Mouse (Mus musculus): ENCODE data around the gene Phb. TPM values are rescaled to one million over a fixed set of nuclear protein-coding genes. Genes with fewer than 3 reads are reported as not detected.
"Not testable (repeated sequence)": the region's sequence is repeated elsewhere in the genome, so short reads cannot be mapped to it uniquely, and the experiment has no call there.

The Phb gene
- polyA plus RNA-seq, 1 experiment, result 129 TPM

DNA sequence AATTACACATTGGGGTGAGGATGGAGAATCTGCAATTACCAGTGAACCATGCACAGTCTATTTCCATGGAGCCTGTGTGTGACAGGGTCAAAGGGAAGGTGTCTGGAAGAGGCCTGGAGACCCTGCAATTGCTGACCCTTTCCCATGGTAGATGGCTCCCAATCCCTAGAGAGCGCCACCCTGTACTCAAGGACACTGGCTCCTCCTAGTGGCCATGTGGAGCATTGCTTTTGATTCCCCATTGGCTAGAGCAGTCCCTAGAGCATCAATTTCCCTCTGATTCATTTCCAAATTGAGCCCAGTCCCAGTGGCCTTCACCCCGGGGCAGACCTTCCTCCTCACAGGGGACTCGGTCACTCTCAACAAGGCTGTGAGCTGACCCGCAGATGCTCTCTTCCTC lies 17.9 kb upstream of the Phb start:
- H3K4me3 ChIP-seq (ENCODE audit: insufficient read depth, low read length), result no peak overlapping the region
- H3K27ac ChIP-seq (ENCODE audit: insufficient read depth, low read length), result no peak overlapping the region
- no peak for TF ChIP-seq POLR2A (IDR thresholded peaks at IDR 0.05; ENCODE audit: extremely low read depth, insufficient read depth, low read length)
- peak; percentile 99 for TF ChIP-seq CTCF (IDR thresholded peaks at IDR 0.05; ENCODE audit: extremely low read depth, insufficient read depth, low read length)
- no peaks in the 10 kb centered on the region for H3K4me1 ChIP-seq (ENCODE audit: control insufficient read depth, insufficient read depth, low read length)

DNA sequence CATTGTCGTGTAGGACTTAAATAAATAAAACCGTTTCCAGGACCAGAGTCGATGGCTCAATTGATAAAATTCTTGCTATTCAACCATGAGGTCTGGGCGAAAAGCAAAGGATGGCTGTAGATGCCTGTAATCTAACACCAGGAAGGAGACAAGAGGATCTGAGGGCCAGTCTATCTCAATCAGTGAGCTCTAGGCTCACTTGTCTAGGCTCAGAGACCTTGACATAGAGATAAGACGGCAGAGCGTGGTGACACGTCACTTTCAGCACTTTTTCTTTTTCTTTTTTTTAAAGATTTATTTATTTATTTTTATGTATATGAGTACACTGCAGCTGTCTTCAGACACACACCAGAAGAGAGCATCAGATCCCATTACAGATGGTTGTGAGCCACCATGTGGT lies 17.2 kb upstream of the Phb start:
- H3K4me3 ChIP-seq (ENCODE audit: insufficient read depth, low read length), result no peak overlapping the region
- no peaks in the 10 kb centered on the region for H3K4me1 ChIP-seq (ENCODE audit: control insufficient read depth, insufficient read depth, low read length)
- H3K27ac ChIP-seq (ENCODE audit: insufficient read depth, low read length), result no peak overlapping the region
- TF ChIP-seq POLR2A (IDR thresholded peaks at IDR 0.05; ENCODE audit: extremely low read depth, insufficient read depth, low read length) (no peak), CTCF (IDR thresholded peaks at IDR 0.05; ENCODE audit: extremely low read depth, insufficient read depth, low read length) (no peak)

DNA sequence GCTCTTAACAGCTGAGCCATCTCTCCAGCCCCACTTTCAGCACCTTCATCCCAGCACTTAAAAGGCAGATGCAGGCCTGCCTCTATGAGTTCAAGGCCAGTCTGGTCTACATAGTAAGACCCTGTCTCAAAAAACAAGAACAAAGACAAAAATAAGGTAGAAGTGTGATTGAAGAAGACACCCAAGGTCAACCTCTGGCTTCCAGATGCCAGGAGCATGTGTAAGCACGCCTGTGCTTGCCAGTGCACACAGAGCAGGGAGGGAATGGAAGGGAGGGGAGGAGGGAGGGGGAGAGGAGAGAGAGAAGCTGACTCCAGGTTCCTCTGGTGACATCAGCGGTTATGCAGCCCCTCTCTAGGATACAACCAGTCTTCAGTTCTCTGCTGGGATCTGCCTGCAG lies 16.8 kb upstream of the Phb start:
- Histone ChIP-seq H3K4me1 (ENCODE audit: control insufficient read depth, insufficient read depth, low read length) (no peaks in the 10 kb centered on the region), H3K4me3 (ENCODE audit: insufficient read depth, low read length) (no peak overlapping the region), H3K27ac (ENCODE audit: insufficient read depth, low read length) (no peak overlapping the region)
- no peak for TF ChIP-seq CTCF (IDR thresholded peaks at IDR 0.05; ENCODE audit: extremely low read depth, insufficient read depth, low read length)
- no peak for TF ChIP-seq POLR2A (IDR thresholded peaks at IDR 0.05; ENCODE audit: extremely low read depth, insufficient read depth, low read length)

DNA sequence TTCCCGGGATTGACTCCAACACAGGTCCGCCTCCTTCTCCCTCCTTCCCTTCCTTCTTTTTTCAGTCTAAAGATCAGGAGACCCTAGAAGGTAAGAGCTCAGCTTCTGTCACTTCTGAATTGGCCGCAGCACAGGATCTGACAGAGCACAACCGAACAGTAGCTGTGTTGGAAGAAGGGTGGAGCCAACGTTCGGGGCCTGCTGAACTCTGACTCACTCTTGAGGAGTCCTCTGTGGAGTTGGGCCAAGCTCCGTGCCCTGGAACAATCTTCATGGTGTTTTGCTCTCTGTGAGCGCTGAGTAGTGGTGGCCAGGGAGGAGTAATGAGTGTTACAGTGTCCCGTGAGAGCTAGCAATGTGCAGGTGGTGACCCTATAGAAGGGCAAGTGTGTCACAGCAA lies 15.8 kb upstream of the Phb start:
- no peak overlapping the region for H3K4me3 ChIP-seq (ENCODE audit: insufficient read depth, low read length)
- H3K4me1 ChIP-seq (ENCODE audit: control insufficient read depth, insufficient read depth, low read length), result no peaks in the 10 kb centered on the region
- TF ChIP-seq CTCF (IDR thresholded peaks at IDR 0.05; ENCODE audit: extremely low read depth, insufficient read depth, low read length) (no peak), POLR2A (IDR thresholded peaks at IDR 0.05; ENCODE audit: extremely low read depth, insufficient read depth, low read length) (no peak)
- no peak overlapping the region for H3K27ac ChIP-seq (ENCODE audit: insufficient read depth, low read length)

DNA sequence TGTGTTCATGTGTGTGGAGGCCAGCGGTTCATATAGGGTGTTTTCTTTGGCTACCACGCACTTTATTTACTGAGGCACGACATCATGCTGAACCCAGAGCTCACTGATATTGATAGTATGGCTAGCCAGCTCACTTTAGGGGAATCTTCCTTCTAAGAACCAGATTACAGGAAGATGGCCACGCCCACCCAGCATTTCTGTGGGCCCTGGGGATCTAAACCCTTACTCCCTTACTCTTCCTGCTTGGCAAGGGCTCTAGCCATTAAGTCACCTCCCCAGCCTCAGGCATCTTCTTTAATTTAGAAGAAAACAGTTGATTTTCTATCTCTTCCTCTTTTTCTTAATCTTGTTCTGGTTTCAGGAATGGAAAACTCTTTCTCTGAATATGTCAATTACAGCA lies 9.3 kb upstream of the Phb start:
- TF ChIP-seq CTCF (IDR thresholded peaks at IDR 0.05; ENCODE audit: extremely low read depth, insufficient read depth, low read length) (no peak), POLR2A (IDR thresholded peaks at IDR 0.05; ENCODE audit: extremely low read depth, insufficient read depth, low read length) (no peak)

DNA sequence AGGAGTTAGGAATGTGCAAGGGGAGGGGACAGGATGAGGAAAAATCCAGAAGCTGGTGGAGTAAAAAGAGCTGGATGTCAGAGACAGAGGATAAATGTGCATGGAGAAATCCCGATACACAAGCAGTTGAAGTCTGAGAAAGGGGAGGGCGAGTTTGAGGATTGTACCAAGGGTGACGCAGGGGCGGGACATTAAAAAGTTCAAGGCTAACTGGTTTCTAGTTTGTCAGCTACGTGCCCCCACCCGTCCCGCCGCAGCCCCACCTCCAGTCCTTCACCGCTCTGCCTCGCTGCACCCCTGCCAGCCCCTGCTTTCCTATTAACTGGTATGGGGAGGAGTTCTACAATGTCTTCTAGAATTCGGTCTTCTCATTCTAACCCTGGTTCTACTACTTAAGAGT lies 420 bp downstream of the Phb start:
- Histone ChIP-seq H3K27ac (ENCODE audit: insufficient read depth, low read length) (no peak overlapping the region), H3K4me3 (ENCODE audit: insufficient read depth, low read length) (peak overlapping the region; percentile 95), H3K4me1 (ENCODE audit: control insufficient read depth, insufficient read depth, low read length) (peaks cover 4% of the 10 kb centered on the region)
- TF ChIP-seq CTCF (IDR thresholded peaks at IDR 0.05; ENCODE audit: extremely low read depth, insufficient read depth, low read length) (no peak), POLR2A (IDR thresholded peaks at IDR 0.05; ENCODE audit: extremely low read depth, insufficient read depth, low read length) (no peak)

More for the DNA sequence above, 9.3 kb upstream of the Phb start:
- no peak overlapping the region for H3K4me3 ChIP-seq (ENCODE audit: insufficient read depth, low read length)
- H3K27ac ChIP-seq (ENCODE audit: insufficient read depth, low read length), result no peak overlapping the region
- H3K4me1 ChIP-seq (ENCODE audit: control insufficient read depth, insufficient read depth, low read length), result no peaks in the 10 kb centered on the region

DNA sequence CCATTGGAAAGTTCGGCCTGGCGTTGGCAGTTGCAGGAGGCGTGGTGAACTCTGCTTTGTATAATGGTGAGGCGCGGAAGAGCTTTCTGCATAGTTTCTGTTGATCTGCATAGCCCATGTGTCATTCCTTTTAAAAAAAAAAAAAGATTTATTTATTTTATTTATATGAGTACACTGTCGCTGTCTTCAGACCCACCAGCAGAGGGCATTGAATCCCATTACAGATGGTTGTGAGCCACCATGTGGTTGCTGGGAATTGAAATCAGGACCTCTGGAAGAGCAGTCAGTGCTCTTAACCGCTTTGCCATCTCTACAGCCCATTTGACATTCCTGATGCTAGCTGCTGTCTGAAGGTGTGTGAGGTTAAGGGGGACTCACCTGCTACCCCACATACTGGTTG lies 1.3 kb downstream of the Phb start:
- not testable (repeated sequence) for H3K4me1 ChIP-seq (ENCODE audit: control insufficient read depth, insufficient read depth, low read length); H3K4me3 ChIP-seq (ENCODE audit: insufficient read depth, low read length); H3K27ac ChIP-seq (ENCODE audit: insufficient read depth, low read length)

DNA sequence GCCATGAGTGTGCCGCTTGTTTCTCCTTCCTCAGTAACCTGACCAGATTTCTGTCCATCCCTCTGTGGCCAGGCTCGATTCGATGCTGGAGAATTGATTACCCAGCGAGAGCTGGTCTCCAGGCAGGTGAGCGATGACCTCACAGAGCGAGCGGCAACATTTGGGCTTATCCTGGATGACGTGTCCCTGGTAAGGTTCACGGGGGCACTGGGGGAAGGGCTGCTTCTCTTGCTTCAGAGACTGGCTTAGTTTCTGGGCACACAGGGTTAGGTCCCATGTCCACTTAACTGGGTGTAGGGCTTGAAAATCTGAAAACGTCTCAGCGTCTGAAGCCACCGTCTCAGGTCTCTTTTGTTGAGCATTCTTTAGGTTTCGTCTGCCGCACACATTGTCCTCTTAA lies 8.7 kb downstream of the Phb start:
- no peak overlapping the region for H3K27ac ChIP-seq (ENCODE audit: insufficient read depth, low read length)
- H3K4me3 ChIP-seq (ENCODE audit: insufficient read depth, low read length), result no peak overlapping the region
- TF ChIP-seq CTCF (IDR thresholded peaks at IDR 0.05; ENCODE audit: extremely low read depth, insufficient read depth, low read length) (no peak), POLR2A (IDR thresholded peaks at IDR 0.05; ENCODE audit: extremely low read depth, insufficient read depth, low read length) (no peak)
- H3K4me1 ChIP-seq (ENCODE audit: control insufficient read depth, insufficient read depth, low read length), result no peaks in the 10 kb centered on the region

DNA sequence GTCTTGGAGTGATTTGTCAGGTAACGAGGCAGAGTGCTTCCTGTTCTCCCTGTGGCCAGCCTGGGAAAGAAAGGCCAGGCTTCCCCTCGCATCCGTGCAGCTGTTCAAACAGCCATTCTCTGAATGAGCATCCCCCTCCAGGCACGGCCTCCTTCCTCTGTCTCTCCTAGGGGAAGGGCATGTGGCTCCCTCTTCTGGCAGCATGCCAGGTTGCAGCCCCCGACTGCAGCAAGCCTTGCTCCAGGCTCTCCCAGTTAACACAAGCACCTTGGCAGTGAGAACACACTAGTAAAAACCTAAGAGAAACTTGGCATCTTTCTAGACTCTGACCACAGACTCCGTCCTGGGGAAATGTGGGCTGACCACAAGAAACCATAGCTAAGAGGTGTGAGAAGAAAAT lies 9.6 kb downstream of the Phb start:
- no peak overlapping the region for H3K4me3 ChIP-seq (ENCODE audit: insufficient read depth, low read length)
- no peak overlapping the region for H3K27ac ChIP-seq (ENCODE audit: insufficient read depth, low read length)
- no peaks in the 10 kb centered on the region for H3K4me1 ChIP-seq (ENCODE audit: control insufficient read depth, insufficient read depth, low read length)
- TF ChIP-seq POLR2A (IDR thresholded peaks at IDR 0.05; ENCODE audit: extremely low read depth, insufficient read depth, low read length) (no peak), CTCF (IDR thresholded peaks at IDR 0.05; ENCODE audit: extremely low read depth, insufficient read depth, low read length) (0 out of 2 replicates have a peak, but pooled peaks have one; percentile 9)

DNA sequence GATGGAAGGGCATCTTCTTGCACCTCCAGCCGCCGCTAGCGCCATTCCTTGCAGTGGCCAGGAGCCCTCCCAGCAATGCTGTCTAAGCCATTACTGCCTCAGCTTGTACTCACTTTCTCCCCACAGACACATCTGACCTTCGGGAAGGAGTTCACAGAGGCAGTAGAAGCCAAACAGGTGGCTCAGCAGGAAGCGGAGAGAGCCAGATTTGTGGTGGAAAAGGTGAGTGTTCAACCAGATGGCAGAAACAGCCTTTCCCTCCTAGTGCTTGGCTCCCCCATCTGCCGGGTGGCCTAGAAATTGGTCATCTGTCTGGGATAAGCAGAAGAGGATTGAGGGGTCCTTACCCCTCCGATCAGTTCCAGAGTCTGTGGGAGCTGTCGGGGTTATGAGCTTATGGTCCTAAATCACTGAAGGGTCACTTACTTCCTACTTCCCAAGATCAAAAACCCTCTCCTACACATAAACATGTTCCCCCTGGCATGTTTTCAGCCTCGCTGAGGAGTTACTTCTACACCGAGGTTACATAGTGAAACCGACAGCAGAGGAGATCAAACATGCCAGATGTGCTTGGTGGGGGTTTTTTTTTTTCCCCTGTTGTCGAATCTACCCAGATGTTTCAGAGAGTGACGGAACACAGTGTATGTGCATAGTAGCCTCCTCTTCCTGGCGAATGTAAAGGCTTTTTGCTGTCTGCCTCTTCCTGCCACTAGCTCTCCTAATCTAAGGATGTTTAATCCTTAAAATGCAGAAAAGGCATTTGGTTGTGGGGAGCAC lies 11.4 kb downstream of the Phb start:
- TF ChIP-seq POLR2A (IDR thresholded peaks at IDR 0.05; ENCODE audit: extremely low read depth, insufficient read depth, low read length), result no peak
- no peak for TF ChIP-seq CTCF (IDR thresholded peaks at IDR 0.05; ENCODE audit: extremely low read depth, insufficient read depth, low read length)
- Histone ChIP-seq H3K27ac (ENCODE audit: insufficient read depth, low read length) (no peak overlapping the region), H3K4me3 (ENCODE audit: insufficient read depth, low read length) (no peak overlapping the region), H3K4me1 (ENCODE audit: control insufficient read depth, insufficient read depth, low read length) (no peaks in the 10 kb centered on the region)

Measured in cortical plate, adult 2 months (tissue).